Mouse (Mus musculus): ENCODE data around the gene Atxn2l.

The Atxn2l gene

DNA sequence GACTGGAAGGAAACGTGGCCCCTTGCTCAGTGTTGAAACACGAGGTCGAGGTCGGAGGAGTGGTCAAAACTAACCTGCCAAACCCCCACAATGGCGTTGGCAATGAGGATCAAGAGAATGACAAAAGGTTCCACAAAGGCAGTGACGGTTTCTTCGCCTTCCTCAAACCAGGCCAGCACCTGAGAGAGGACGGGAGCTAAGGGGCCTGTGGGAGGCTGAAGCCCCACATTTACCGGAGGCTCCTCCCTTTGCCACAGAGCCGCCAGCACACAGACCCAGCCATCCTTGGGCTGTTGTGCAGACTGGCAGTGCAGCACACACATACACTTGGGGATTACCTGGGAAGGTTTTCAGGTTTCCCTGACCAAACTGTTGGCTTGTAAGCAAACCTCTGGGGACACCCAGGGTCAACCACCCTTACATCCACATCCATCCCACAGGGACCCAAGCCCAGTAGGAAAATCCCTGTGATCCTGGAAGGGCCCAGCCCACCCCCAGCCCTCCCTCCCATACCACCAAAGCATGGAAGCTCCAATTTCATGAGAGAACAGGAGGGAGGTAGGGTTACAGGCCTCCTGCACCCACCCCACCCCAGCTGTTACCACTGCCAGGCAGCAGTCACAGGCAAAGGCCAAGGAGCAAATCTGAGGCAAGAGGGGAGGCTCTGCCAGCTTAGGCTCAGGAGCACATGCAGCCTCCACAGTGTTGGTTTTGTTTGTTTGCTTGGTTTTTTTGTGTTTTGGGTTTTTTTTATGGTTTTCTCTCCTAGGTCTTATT is 42.4 kb downstream of the Atxn2l start:
- no peak for DNase-seq

- DNase-seq, result no peak
Measured at GRCm38 (mm10) chr7:126458844-126459618, 44.2 kb downstream of the Atxn2l start.

DNA sequence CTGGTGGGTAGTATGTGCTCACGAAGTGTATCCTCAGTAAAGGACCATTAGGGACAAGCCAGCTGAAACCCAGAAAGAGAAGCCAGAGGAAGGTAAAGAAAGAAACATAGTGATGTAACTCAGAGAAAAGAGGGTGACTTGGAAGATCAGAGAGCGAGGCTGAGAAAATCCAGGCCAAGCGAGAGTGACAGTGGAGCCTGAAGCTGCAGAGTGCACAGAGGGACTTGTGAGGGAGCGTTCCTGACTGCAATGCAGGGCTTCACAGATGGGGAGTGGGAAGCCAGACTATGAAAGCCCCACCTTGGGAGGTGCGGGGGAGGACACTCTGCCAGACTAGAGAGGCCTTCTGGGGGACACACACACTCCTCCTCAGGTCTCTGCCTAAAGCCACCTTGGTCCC is 45.0 kb downstream of the Atxn2l start:
- no peak for DNase-seq

- no peak for DNase-seq
Measured at GRCm38 (mm10) chr7:126456382-126457266, 46.6 kb downstream of the Atxn2l start.

GRCm38 (mm10) chr7:126455242-126455641 is 48.0 kb downstream of the Atxn2l start:
- DNase-seq, result no peak

DNA sequence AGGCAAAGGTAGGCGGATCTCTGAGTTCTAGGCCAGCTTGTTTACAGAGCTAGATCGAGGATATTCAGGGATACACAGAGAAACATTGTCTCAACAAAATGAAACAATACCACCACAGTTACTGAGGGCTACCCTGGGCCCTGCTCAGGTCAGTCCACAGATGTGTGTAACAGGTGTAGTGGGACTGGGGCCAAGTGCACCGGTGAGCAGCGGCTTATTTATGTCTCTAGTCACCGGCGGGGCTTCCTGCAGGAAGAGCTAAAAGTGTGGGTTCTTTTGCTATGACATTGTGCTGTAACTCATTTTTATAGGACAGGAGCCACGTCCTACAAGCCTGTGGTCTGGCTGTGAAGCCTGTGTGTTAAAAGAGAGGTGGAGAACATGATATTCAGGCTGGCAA is 49.4 kb downstream of the Atxn2l start:
- DNase-seq, result no peak

GRCm38 (mm10) chr7:126452244-126452643 is 51.0 kb downstream of the Atxn2l start:
- DNase-seq, result no peak

DNA sequence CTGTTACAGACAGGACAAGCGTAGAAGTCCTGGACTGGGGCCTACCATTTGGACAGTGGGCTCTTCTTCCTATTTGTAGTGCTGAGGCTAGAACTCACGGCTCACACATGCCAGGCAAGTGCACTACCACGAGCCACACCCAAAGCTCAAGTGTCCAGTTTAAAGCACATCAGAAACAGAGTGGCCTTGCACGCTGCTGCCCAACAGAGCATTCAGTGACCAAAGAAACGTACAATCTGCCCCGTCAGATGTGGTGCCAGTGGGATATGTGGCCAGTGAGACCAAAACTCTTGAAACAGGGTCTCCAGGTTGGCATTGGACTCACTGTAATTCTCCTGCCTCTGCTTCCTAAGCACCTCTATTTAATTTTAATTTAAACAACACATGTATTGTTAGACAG is 52.6 kb downstream of the Atxn2l start:
- no peak for DNase-seq

DNA sequence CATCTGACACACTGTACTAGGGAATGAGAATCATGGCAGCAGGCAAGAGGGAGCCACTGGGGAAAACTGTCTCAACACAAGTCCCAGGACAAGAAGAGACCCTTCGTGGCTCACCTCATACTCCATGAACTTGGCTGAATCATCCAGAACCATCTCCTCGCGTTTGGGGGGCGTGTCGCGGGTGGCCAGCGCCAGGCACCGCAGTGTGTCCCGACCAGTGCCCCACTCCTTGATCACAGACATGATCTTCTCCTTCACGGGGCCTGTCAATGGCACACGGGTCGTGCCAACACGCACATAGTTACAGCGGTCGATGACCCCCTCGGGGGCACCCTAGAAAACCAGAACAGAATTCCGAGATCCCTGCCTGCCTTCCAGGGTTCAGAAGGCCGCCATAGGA is 53.2 kb downstream of the Atxn2l start:
- no peak for DNase-seq

DNA sequence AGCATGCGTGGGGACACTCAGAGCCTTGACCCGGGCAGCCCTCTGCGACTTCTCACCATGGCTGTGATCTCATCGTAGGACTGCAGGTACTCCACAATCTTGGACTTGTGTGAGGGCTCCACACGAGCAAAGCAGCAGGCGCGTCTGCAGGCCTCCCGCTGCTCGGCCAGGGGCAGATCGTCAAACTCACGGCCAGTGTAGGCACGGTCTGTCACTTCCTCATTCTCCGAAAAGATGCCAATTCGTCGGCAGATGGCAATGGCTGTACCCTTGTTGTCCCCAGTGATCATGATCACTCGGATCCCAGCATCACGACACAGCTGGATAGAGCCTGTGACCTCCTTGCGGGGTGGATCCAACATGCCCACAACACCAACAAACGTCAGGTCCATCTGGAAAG is 54.8 kb downstream of the Atxn2l start:
- no peak for DNase-seq

DNA sequence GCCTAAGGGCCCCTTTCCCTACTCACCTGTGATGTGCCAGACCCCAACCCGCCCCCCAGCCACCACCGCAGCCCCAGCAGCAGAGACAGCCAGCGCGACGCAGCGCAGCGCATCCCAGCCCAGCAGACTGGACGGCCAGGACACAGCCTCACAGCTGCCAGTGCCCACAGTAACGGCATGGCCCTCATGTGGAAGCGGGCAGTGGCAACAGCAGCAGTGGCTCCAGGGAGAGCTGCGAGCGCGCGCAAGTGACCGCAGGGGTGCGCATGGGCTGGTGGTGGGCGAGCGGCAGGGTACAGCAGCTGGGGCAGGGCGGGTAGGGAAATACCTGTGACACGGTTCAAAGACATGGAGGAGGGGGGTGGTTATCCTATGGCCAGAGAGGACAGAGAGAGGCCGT is 57.0 kb downstream of the Atxn2l start:
- DNase-seq, result no peak

- no peak for DNase-seq
Measured at GRCm38 (mm10) chr7:126445104-126445815, 58.0 kb downstream of the Atxn2l start.

DNA sequence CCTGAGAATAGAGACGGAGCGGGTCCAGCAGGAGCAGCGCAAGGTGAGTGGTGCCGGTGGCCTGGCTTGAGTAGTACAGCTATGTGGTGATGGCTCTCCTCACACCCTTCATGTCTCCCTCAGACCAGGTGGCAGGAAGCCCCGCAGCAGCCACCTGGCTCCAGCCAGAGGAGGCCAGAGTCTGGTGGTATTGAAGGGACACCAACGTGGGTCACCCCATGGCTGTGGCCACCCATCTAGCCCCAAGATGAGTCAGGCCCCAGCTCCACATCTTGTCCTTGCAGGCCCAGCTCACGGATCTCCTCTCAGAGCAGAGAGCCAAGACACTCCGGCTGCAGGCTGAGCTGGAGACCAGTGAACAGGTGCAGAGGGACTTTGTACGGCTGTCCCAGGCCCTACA is 58.7 kb downstream of the Atxn2l start:
- no peak for DNase-seq

DNA sequence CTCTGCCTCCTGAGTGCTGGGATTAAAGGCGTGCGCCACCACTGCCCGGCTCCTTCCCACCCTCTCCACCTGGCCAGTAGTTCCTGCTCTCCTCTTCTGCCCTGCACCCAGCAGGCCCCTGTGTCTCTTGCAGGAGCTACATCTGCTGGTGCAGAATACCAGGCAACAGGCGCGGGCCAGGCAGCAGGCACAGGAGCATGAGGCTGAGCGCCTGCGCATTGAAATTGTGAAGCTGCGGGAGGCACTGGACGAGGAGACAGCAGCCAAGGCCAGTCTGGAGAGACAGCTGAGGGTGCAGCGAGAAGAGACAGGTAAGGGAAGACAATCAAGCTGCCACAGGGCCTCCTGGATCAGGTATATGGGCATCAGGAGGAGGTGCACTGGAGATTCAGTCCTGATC is 59.2 kb downstream of the Atxn2l start:
- no peak for DNase-seq

Measured in cerebellum, postnatal 25 days (tissue).